ENCODE assay signal across 8 mouse cellular contexts in genomic region chr16:36828820-36829219, GRCm38 (mm10). TPM values are rescaled to one million over a fixed set of nuclear protein-coding genes. Genes with fewer than 3 reads are reported as not detected.
DNase-seq lines count a peak whose midpoint lies in the region; ATAC-seq and TF ChIP-seq lines count a peak whose summit lies in the region.

No protein-coding gene starts in this region.

- intact Hi-C loops in left cerebral cortex, postnatal 4 days (cut with DNase I): no loop called here

- peak overlapping the region; percentile 74 for H3K4me2 ChIP-seq in heart, postnatal 0 days (ENCODE audit: low read depth, low read length)
- peak overlapping the region; percentile 76 for H3K4me2 ChIP-seq in midbrain, embryonic 12.5 days (replicated peaks)

- H3K27me3 ChIP-seq in heart, postnatal 0 days (ENCODE audit: control insufficient read depth, insufficient read depth, low read length): peaks cover 4% of the 10 kb centered on the region
- peaks cover 8% of the 10 kb centered on the region for H3K27me3 ChIP-seq in midbrain, embryonic 12.5 days

- peak overlapping the region; percentile 59 for H3K4me3 ChIP-seq in heart, postnatal 0 days (ENCODE audit: low read depth, low read length)
- peak overlapping the region; percentile 81 for H3K4me3 ChIP-seq in midbrain, embryonic 12.5 days

- peak; percentile 5 for DNase-seq in left cerebral cortex, postnatal 4 days
- no peak for DNase-seq in left cerebral cortex, adult 9 months (ENCODE audit: low spot score in 2 of 2)
- DNase-seq in c-Kit-positive CD71-positive TER-119-positive erythroid progenitor cells, embryonic 14.5 days (ENCODE audit: low spot score): peak; percentile 9
- DNase-seq in heart, postnatal 0 days (ENCODE audit: low spot score): no peak
- no peak for DNase-seq in spleen, adult 18-20 months
- DNase-seq in lung, postnatal 36 days: no peak

- no peak for TF ChIP-seq EP300 in heart, postnatal 0 days (IDR thresholded peaks at IDR 0.05; ENCODE audit: low read depth)

- no peak for ATAC-seq in heart, postnatal 0 days (ENCODE audit: insufficient read depth, low read depth)
- ATAC-seq in midbrain, embryonic 12.5 days (ENCODE audit: low FRiP score, low read depth): peak; percentile 11; the same call in 1 of the 2 replicates
- ATAC-seq in megakaryocyte progenitor cell, adult 5-6 weeks (replicated peaks; ENCODE audit: poor library complexity): no peak

- H3K27ac ChIP-seq in heart, postnatal 0 days (ENCODE audit: low read depth): no peak overlapping the region
- peak overlapping the region; percentile 79 for H3K27ac ChIP-seq in midbrain, embryonic 12.5 days (replicated peaks)

- no peaks in the 10 kb centered on the region for H3K9me3 ChIP-seq in heart, postnatal 0 days (replicated peaks; ENCODE audit: control insufficient read depth, low read length)
- no peaks in the 10 kb centered on the region for H3K9me3 ChIP-seq in midbrain, embryonic 12.5 days

- no peaks in the 10 kb centered on the region; the same call in 1 of the 2 replicates for H3K4me1 ChIP-seq in heart, postnatal 0 days (ENCODE audit: control insufficient read depth, insufficient read depth)
- peaks cover 12% of the 10 kb centered on the region for H3K4me1 ChIP-seq in midbrain, embryonic 12.5 days

- WGBS in heart, postnatal 0 days: 10% methylated on average over 11 of the region's 11 CpGs
- WGBS in midbrain, embryonic 12.5 days: 5% methylated on average over 11 of the region's 11 CpGs

- no peaks in the 10 kb centered on the region for H3K36me3 ChIP-seq in heart, postnatal 0 days (replicated peaks; ENCODE audit: control insufficient read depth, insufficient read depth, low read length)
- no peaks in the 10 kb centered on the region for H3K36me3 ChIP-seq in midbrain, embryonic 12.5 days

- no peak for TF ChIP-seq CTCF in heart, postnatal 0 days (IDR thresholded peaks at IDR 0.05; ENCODE audit: low read depth)

- H3K9ac ChIP-seq in heart, postnatal 0 days (replicated peaks; ENCODE audit: low read depth, low read length): peak overlapping the region; percentile 56
- peak overlapping the region; percentile 85 for H3K9ac ChIP-seq in midbrain, embryonic 12.5 days (replicated peaks)

RNA-seq across cellular contexts. Expression of gene Iqcb1, which starts 0.6 kb away (rescaled TPM):
- total RNA-seq in left cerebral cortex, postnatal 4 days (2021): 10 to 100 TPM; 34.8 to 40.2 TPM
- total RNA-seq in heart, postnatal 0 days (2014; rRNA removed; ENCODE audit: low replicate concordance): 4.1 and 7.9 TPM in 2 replicates
- 14.9 TPM in 2 replicates for polyA plus RNA-seq in heart, postnatal 0 days (2015; fragmentation: Nextera tagmentation; extraction: Ambion mirVana)
- polyA plus RNA-seq in midbrain, embryonic 12.5 days (2016; fragmentation: Nextera tagmentation; extraction: Ambion mirVana): 67.8 and 69.7 TPM in 2 replicates
- 12.7 and 18.7 TPM in 2 replicates for total RNA-seq in megakaryocyte progenitor cell, adult 5-6 weeks (2015)
- 11.1 and 11.7 TPM in 2 replicates for total RNA-seq in megakaryocyte progenitor cell, adult 5-6 weeks (2017)

RNA-seq across cellular contexts. Expression of gene Slc15a2, which starts 44.1 kb away (rescaled TPM):
- total RNA-seq in left cerebral cortex, postnatal 4 days (2021): 10 to 100 TPM; 36.0 to 36.5 TPM
- 1.5 and 2.1 TPM in 2 replicates for total RNA-seq in heart, postnatal 0 days (2014; rRNA removed; ENCODE audit: low replicate concordance)
- polyA plus RNA-seq in heart, postnatal 0 days (2015; fragmentation: Nextera tagmentation; extraction: Ambion mirVana): 0.71 and 2.0 TPM in 2 replicates
- 1.2 and 2.9 TPM in 2 replicates for polyA plus RNA-seq in midbrain, embryonic 12.5 days (2016; fragmentation: Nextera tagmentation; extraction: Ambion mirVana)
- total RNA-seq in megakaryocyte progenitor cell, adult 5-6 weeks (2015): 5.3 and 7.5 TPM in 2 replicates
- 8.0 and 10.3 TPM in 2 replicates for total RNA-seq in megakaryocyte progenitor cell, adult 5-6 weeks (2017)

RNA-seq across cellular contexts. Expression of gene Eaf2, which starts 46.0 kb away (rescaled TPM):
- under 1 TPM; 0.38 to 0.70 TPM for total RNA-seq in left cerebral cortex, postnatal 4 days (2021)
- not detected in 2 replicates for total RNA-seq in heart, postnatal 0 days (2014; rRNA removed; ENCODE audit: low replicate concordance)
- polyA plus RNA-seq in heart, postnatal 0 days (2015; fragmentation: Nextera tagmentation; extraction: Ambion mirVana): 0.34 and 0.40 TPM in 2 replicates
- polyA plus RNA-seq in midbrain, embryonic 12.5 days (2016; fragmentation: Nextera tagmentation; extraction: Ambion mirVana): 0.70 and 0.76 TPM in 2 replicates
- total RNA-seq in megakaryocyte progenitor cell, adult 5-6 weeks (2015): 0.42 and 1.4 TPM in 2 replicates
- 1.1 TPM in 1 of 2 replicates, not detected in the other for total RNA-seq in megakaryocyte progenitor cell, adult 5-6 weeks (2017)

RNA-seq across cellular contexts. Expression of gene Golgb1, which starts 46.1 kb away (rescaled TPM):
- total RNA-seq in left cerebral cortex, postnatal 4 days (2021): 10 to 100 TPM; 59.0 to 61.5 TPM
- total RNA-seq in heart, postnatal 0 days (2014; rRNA removed; ENCODE audit: low replicate concordance): 22.5 and 34.2 TPM in 2 replicates
- 47.3 and 55.5 TPM in 2 replicates for polyA plus RNA-seq in heart, postnatal 0 days (2015; fragmentation: Nextera tagmentation; extraction: Ambion mirVana)
- 90.7 and 94.9 TPM in 2 replicates for polyA plus RNA-seq in midbrain, embryonic 12.5 days (2016; fragmentation: Nextera tagmentation; extraction: Ambion mirVana)
- 14.1 and 18.5 TPM in 2 replicates for total RNA-seq in megakaryocyte progenitor cell, adult 5-6 weeks (2015)
- total RNA-seq in megakaryocyte progenitor cell, adult 5-6 weeks (2017): 30.7 and 37.1 TPM in 2 replicates

Comparison
In these comparisons a context has a peak if more than half of its experiments do, and no peak if none do; other contexts are left out.
1. DNase-seq: peak in left cerebral cortex, postnatal 4 days (single experiment) and c-Kit-positive CD71-positive TER-119-positive erythroid progenitor cells, embryonic 14.5 days (single experiment); none in left cerebral cortex, adult 9 months (0 of 2), heart, postnatal 0 days (single experiment), spleen, adult 18-20 months (0 of 2) and lung, postnatal 36 days (single experiment).